Mouse (Mus musculus): Measurements from ENCODE around the gene Eif4a1. TPM values are rescaled to one million over a fixed set of nuclear protein-coding genes. Genes with fewer than 3 reads are reported as not detected.

Gene Eif4a1
- polyA plus RNA-seq, 1 experiment from 2014 or later: 695 TPM

GRCm38 (mm10) chr11:69714636-69715329 lies 42.6 kb upstream of the Eif4a1 start:
- DNase-seq (no peak), ATAC-seq (ENCODE audit: insufficient read depth) (no peak)
- Histone ChIP-seq H3K9ac (no peak overlapping the region), H3K27me3 (ENCODE audit: insufficient read depth, low read length) (no peaks in the 10 kb centered on the region), H3K9me3 (ENCODE audit: low read depth, low read length) (no peaks in the 10 kb centered on the region), H3K4me2 (no peak overlapping the region), H3K4me1 (ENCODE audit: insufficient read depth) (0 out of 2 replicates have a peak, but pooled peaks cover 3% of the 10 kb centered on the region), H3K27ac (ENCODE audit: low read depth) (no peak overlapping the region), H3K36me3 (ENCODE audit: insufficient read depth) (no peaks in the 10 kb centered on the region), H3K4me3 (ENCODE audit: low read depth, low read length) (no peak overlapping the region)
- TF ChIP-seq CTCF (IDR thresholded peaks at IDR 0.05; ENCODE audit: low read depth): no peak
- 67% methylated on average over 18 of the region's 18 CpGs for WGBS

GRCm38 (mm10) chr11:69712954-69713672 lies 40.9 kb upstream of the Eif4a1 start:
- Histone ChIP-seq H3K9ac (no peak overlapping the region), H3K27me3 (ENCODE audit: insufficient read depth, low read length) (no peaks in the 10 kb centered on the region), H3K9me3 (ENCODE audit: low read depth, low read length) (no peaks in the 10 kb centered on the region), H3K36me3 (ENCODE audit: insufficient read depth) (no peaks in the 10 kb centered on the region), H3K27ac (ENCODE audit: low read depth) (no peak overlapping the region), H3K4me2 (no peak overlapping the region), H3K4me1 (ENCODE audit: insufficient read depth) (0 out of 2 replicates have a peak, but pooled peaks cover 3% of the 10 kb centered on the region), H3K4me3 (ENCODE audit: low read depth, low read length) (no peak overlapping the region)
- DNase-seq (no peak), ATAC-seq (ENCODE audit: insufficient read depth) (no peak)
- 76% methylated on average over 20 of the region's 20 CpGs for WGBS
- TF ChIP-seq CTCF (IDR thresholded peaks at IDR 0.05; ENCODE audit: low read depth): no peak

- Histone ChIP-seq H3K4me3 (ENCODE audit: low read depth, low read length) (no peak overlapping the region), H3K4me2 (no peak overlapping the region), H3K9ac (no peak overlapping the region), H3K36me3 (ENCODE audit: insufficient read depth) (no peaks in the 10 kb centered on the region), H3K9me3 (ENCODE audit: low read depth, low read length) (no peaks in the 10 kb centered on the region), H3K27ac (ENCODE audit: low read depth) (no peak overlapping the region), H3K4me1 (ENCODE audit: insufficient read depth) (0 out of 2 replicates have a peak, but pooled peaks cover 2% of the 10 kb centered on the region), H3K27me3 (ENCODE audit: insufficient read depth, low read length) (no peaks in the 10 kb centered on the region)
- ATAC-seq (ENCODE audit: insufficient read depth) (no peak), DNase-seq (no peak)
- WGBS: 75% methylated on average over 2 of the region's 2 CpGs
- TF ChIP-seq CTCF (IDR thresholded peaks at IDR 0.05; ENCODE audit: low read depth): no peak
Observed at GRCm38 (mm10) chr11:69711082-69711481, 38.9 kb upstream of the Eif4a1 start.

GRCm38 (mm10) chr11:69710470-69710869 lies 38.2 kb upstream of the Eif4a1 start:
- no peak overlapping the region for H3K4me3 ChIP-seq (ENCODE audit: low read depth, low read length)
- no peaks in the 10 kb centered on the region for H3K27me3 ChIP-seq (ENCODE audit: insufficient read depth, low read length)
- no peak overlapping the region for H3K9ac ChIP-seq
- H3K4me1 ChIP-seq (ENCODE audit: insufficient read depth): no peaks in the 10 kb centered on the region
- H3K36me3 ChIP-seq (ENCODE audit: insufficient read depth): no peaks in the 10 kb centered on the region
- no peak overlapping the region for H3K4me2 ChIP-seq
- 71% methylated on average over 3 of the region's 3 CpGs for WGBS
- ATAC-seq (ENCODE audit: insufficient read depth) (no peak), DNase-seq (no peak)
- H3K9me3 ChIP-seq (ENCODE audit: low read depth, low read length): no peaks in the 10 kb centered on the region
- no peak for TF ChIP-seq CTCF (IDR thresholded peaks at IDR 0.05; ENCODE audit: low read depth)
- H3K27ac ChIP-seq (ENCODE audit: low read depth): no peak overlapping the region

GRCm38 (mm10) chr11:69709554-69710446 lies 37.6 kb upstream of the Eif4a1 start:
- Histone ChIP-seq H3K4me1 (ENCODE audit: insufficient read depth) (no peaks in the 10 kb centered on the region), H3K4me2 (no peak overlapping the region), H3K27ac (ENCODE audit: low read depth) (no peak overlapping the region), H3K27me3 (ENCODE audit: insufficient read depth, low read length) (no peaks in the 10 kb centered on the region), H3K36me3 (ENCODE audit: insufficient read depth) (no peaks in the 10 kb centered on the region), H3K4me3 (ENCODE audit: low read depth, low read length) (no peak overlapping the region), H3K9me3 (ENCODE audit: low read depth, low read length) (no peaks in the 10 kb centered on the region), H3K9ac (no peak overlapping the region; the same call in 1 of the 2 replicates)
- ATAC-seq (ENCODE audit: insufficient read depth) (no peak), DNase-seq (no peak)
- 42% methylated on average over 11 of the region's 11 CpGs for WGBS
- TF ChIP-seq CTCF (IDR thresholded peaks at IDR 0.05; ENCODE audit: low read depth): no peak

- no peak overlapping the region for H3K27ac ChIP-seq (ENCODE audit: low read depth)
- H3K27me3 ChIP-seq (ENCODE audit: insufficient read depth, low read length): no peaks in the 10 kb centered on the region
- no peak for TF ChIP-seq CTCF (IDR thresholded peaks at IDR 0.05; ENCODE audit: low read depth)
- H3K4me2 ChIP-seq: no peak overlapping the region
- DNase-seq: no peak
- H3K36me3 ChIP-seq (ENCODE audit: insufficient read depth): no peaks in the 10 kb centered on the region
- 65% methylated on average over 3 of the region's 3 CpGs for WGBS
- H3K4me1 ChIP-seq (ENCODE audit: insufficient read depth): no peaks in the 10 kb centered on the region
- no peak overlapping the region for H3K9ac ChIP-seq
- no peak for ATAC-seq (ENCODE audit: insufficient read depth)
- H3K9me3 ChIP-seq (ENCODE audit: low read depth, low read length): no peaks in the 10 kb centered on the region
- H3K4me3 ChIP-seq (ENCODE audit: low read depth, low read length): no peak overlapping the region
Observed at GRCm38 (mm10) chr11:69708614-69709265, 36.5 kb upstream of the Eif4a1 start.

Data from lung, embryonic 14.5 days (tissue).